Mouse (Mus musculus) cerebellum, adult 2 months (tissue): ENCODE measurements around the gene Ccdc167.

Source experiments
- CTCF ChIP-seq: fragments of 200-500 bp; IDR thresholded peaks from 2 replicates; pipeline ENCODE4 v1.5.1; 2011; ENCODE audit warnings: low read depth, mild to moderate bottlenecking, control low read depth, low read length, moderate library complexity, borderline replicate concordance; ENCODE audit not compliant: insufficient read depth
- POLR2A ChIP-seq: fragments of 200-500 bp; IDR thresholded peaks from 2 replicates; pipeline ENCODE4 v1.6.1; 2011; ENCODE audit warnings: low read length, control low read depth, borderline replicate concordance; ENCODE audit not compliant: insufficient read depth

DNA sequence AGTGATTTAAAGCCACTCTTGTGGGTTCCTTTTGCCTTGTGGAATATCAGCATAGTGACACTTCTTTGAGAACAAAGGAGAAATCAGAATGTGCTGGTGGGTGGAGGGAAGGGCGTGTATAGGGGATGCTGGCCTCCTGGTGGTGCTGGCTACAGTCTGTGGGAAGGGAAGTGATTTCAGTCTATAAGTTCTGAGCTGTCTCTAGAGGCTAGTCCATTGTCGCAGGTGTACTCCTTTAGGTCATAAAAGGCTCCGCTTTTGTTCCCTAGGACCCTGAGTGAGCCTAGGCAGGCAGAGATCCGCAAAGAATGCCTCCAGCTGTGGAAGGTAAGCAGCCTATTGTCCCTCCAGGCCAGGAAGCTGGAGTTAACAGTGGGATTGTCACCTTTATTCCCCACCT lies 22.3 kb downstream of the Ccdc167 start:
- TF ChIP-seq CTCF, result no peak
- TF ChIP-seq POLR2A, result no peak
